Mouse (Mus musculus): ENCODE measurements around the gene Gm20388. TPM values are rescaled to one million over a fixed set of nuclear protein-coding genes. Genes with fewer than 3 reads are reported as not detected.

Gene Gm20388
- polyA plus RNA-seq, 1 experiment from 2014 or later, result not detected

DNA sequence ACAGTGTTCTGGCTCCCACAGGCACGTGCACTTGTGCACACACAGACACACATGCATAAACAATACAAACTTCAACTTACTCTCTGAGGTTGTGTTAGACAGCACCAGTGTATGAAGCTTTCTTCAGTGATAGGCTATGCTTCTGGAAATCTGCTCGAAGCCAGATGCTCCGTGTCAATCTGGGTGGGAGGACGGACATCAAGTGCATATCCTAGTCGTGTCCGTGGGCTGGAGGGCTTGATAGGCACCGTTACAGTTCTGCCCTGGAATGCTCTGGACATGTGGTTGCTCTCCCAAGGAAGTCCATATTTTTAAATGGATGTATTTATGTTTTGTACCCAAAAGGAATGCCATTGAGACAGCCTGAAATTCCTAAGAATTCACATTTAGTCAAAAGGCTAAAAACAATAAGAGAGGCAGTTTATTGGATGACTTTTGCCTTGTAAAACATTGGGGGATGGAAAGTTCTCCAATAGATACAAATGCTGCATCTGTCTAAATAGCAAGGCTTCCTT, 2178.6 kb downstream of the Gm20388 start:
- H3K4me2 ChIP-seq, result no peak overlapping the region
- no peak overlapping the region for H3K4me3 ChIP-seq
- H3K9me3 ChIP-seq, result no peaks in the 10 kb centered on the region
- no peaks in the 10 kb centered on the region for H3K4me1 ChIP-seq
- no peak for ATAC-seq (ENCODE audit: extremely low read depth, insufficient number of reproducible peaks, low FRiP score, low TSS enrichment)
- peaks cover 8% of the 10 kb centered on the region for H3K27me3 ChIP-seq (replicated peaks)
- no peaks in the 10 kb centered on the region for H3K36me3 ChIP-seq
- WGBS, result 74% methylated on average over 7 of the region's 7 CpGs
- 0 out of 2 replicates have a peak overlapping the region, but pooled peaks have one; percentile 12 for H3K27ac ChIP-seq (replicated peaks)
- no peak overlapping the region for H3K9ac ChIP-seq

DNA sequence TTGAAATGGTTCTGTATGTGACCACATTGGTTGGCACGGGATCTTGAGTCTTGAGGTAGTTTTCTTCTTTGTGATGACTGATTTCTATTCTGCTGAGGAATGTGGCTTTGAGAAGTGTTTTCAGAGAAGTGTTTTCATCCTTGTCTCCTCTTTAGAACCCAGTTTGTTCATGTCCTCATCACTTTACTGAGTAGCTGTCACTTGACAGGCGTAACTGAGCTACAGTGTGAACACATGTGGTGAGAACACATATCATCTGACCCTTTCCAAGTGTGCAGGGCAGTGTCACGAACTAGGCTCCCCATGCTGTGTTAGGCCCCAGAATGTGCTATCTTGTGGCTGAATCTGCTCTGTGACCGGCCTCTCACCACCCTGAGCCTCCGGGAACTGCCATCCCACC, 2181.8 kb downstream of the Gm20388 start:
- Histone ChIP-seq H3K4me1 (no peaks in the 10 kb centered on the region), H3K9me3 (no peaks in the 10 kb centered on the region), H3K4me3 (no peak overlapping the region), H3K27ac (replicated peaks) (no peak overlapping the region), H3K9ac (no peak overlapping the region), H3K27me3 (replicated peaks) (no peaks in the 10 kb centered on the region; the same call in 1 of the 2 replicates), H3K36me3 (no peaks in the 10 kb centered on the region), H3K4me2 (no peak overlapping the region)
- ATAC-seq (ENCODE audit: extremely low read depth, insufficient number of reproducible peaks, low FRiP score, low TSS enrichment), result no peak
- 69% methylated on average over 5 of the region's 5 CpGs for WGBS

GRCm38 (mm10) chr8:122098766-122099165, 2188.1 kb downstream of the Gm20388 start:
- H3K36me3 ChIP-seq, result no peaks in the 10 kb centered on the region
- no peak overlapping the region for H3K4me2 ChIP-seq
- no peak for ATAC-seq (ENCODE audit: extremely low read depth, insufficient number of reproducible peaks, low FRiP score, low TSS enrichment)
- peaks cover 29% of the 10 kb centered on the region for H3K4me1 ChIP-seq
- no peak overlapping the region for H3K27ac ChIP-seq (replicated peaks)
- H3K27me3 ChIP-seq (replicated peaks), result 0 out of 2 replicates have a peak, but pooled peaks cover 3% of the 10 kb centered on the region
- H3K9ac ChIP-seq, result no peak overlapping the region
- H3K9me3 ChIP-seq, result no peaks in the 10 kb centered on the region
- WGBS, result 64% methylated on average over 3 of the region's 3 CpGs
- no peak overlapping the region for H3K4me3 ChIP-seq

GRCm38 (mm10) chr8:122099711-122100220, 2189.1 kb downstream of the Gm20388 start:
- ATAC-seq (ENCODE audit: extremely low read depth, insufficient number of reproducible peaks, low FRiP score, low TSS enrichment), result no peak
- 59% methylated on average over 7 of the region's 7 CpGs for WGBS
- Histone ChIP-seq H3K4me3 (no peak overlapping the region), H3K9ac (no peak overlapping the region), H3K4me2 (no peak overlapping the region), H3K27ac (replicated peaks) (0 out of 2 replicates have a peak overlapping the region, but pooled peaks have one; percentile 26), H3K4me1 (peaks cover 39% of the 10 kb centered on the region), H3K9me3 (no peaks in the 10 kb centered on the region), H3K36me3 (no peaks in the 10 kb centered on the region), H3K27me3 (replicated peaks) (0 out of 2 replicates have a peak, but pooled peaks cover 3% of the 10 kb centered on the region)

GRCm38 (mm10) chr8:122101816-122102215, 2191.2 kb downstream of the Gm20388 start:
- H3K4me1 ChIP-seq, result peaks cover 55% of the 10 kb centered on the region
- H3K27me3 ChIP-seq (replicated peaks), result 0 out of 2 replicates have a peak, but pooled peaks cover 3% of the 10 kb centered on the region
- WGBS, result 47% methylated on average over 5 of the region's 5 CpGs
- H3K4me3 ChIP-seq, result no peak overlapping the region
- H3K27ac ChIP-seq (replicated peaks), result peak overlapping the region; percentile 55
- H3K9ac ChIP-seq, result no peak overlapping the region
- no peak for ATAC-seq (ENCODE audit: extremely low read depth, insufficient number of reproducible peaks, low FRiP score, low TSS enrichment)
- no peaks in the 10 kb centered on the region for H3K36me3 ChIP-seq
- H3K4me2 ChIP-seq, result no peak overlapping the region
- no peaks in the 10 kb centered on the region for H3K9me3 ChIP-seq

DNA sequence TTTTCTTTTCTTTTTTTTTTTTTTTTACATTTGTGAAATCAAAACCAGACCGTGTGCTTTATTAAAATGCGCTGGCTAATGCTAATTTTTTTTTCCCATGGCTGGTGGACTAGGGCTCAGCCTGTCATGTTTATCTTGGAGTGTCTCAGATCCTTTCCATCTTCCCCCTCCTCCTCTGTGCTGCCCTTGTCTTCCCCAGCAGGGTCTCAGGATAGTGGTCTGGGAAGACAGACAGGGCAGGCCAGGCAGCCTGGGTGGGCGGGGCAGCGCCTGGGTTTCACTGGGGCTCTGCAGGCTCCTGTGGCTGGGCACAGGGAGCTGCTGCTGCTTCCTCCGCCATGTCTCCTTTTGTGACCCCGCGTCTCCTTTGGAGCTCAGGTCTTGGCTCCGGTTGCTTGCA, 2191.6 kb downstream of the Gm20388 start:
- Histone ChIP-seq H3K4me2 (no peak overlapping the region), H3K4me3 (no peak overlapping the region), H3K4me1 (peaks cover 59% of the 10 kb centered on the region), H3K9ac (0 out of 2 replicates have a peak overlapping the region, but pooled peaks have one; percentile 2), H3K9me3 (no peaks in the 10 kb centered on the region), H3K27ac (replicated peaks) (peak overlapping the region; percentile 68), H3K36me3 (no peaks in the 10 kb centered on the region), H3K27me3 (replicated peaks) (0 out of 2 replicates have a peak, but pooled peaks cover 3% of the 10 kb centered on the region)
- 39% methylated on average over 8 of the region's 8 CpGs for WGBS
- ATAC-seq (ENCODE audit: extremely low read depth, insufficient number of reproducible peaks, low FRiP score, low TSS enrichment), result no peak

GRCm38 (mm10) chr8:122103241-122103640, 2192.6 kb downstream of the Gm20388 start:
- no peak for ATAC-seq (ENCODE audit: extremely low read depth, insufficient number of reproducible peaks, low FRiP score, low TSS enrichment)
- H3K9me3 ChIP-seq, result no peaks in the 10 kb centered on the region
- no peak overlapping the region for H3K4me2 ChIP-seq
- WGBS, result 60% methylated on average over 9 of the region's 9 CpGs
- H3K9ac ChIP-seq, result no peak overlapping the region
- H3K27me3 ChIP-seq (replicated peaks), result peaks cover 9% of the 10 kb centered on the region; the same call in 1 of the 2 replicates
- peaks cover 62% of the 10 kb centered on the region for H3K4me1 ChIP-seq
- H3K4me3 ChIP-seq, result no peak overlapping the region
- no peaks in the 10 kb centered on the region for H3K36me3 ChIP-seq
- H3K27ac ChIP-seq (replicated peaks), result peak overlapping the region; percentile 68

- H3K4me1 ChIP-seq, result peaks cover 62% of the 10 kb centered on the region
These were observed 2194.0 kb downstream of the Gm20388 start for GRCm38 (mm10) chr8:122104658-122105057.

GRCm38 (mm10) chr8:122106270-122106669, 2195.6 kb downstream of the Gm20388 start:
- WGBS, result 12% methylated on average over 9 of the region's 9 CpGs
- H3K9ac ChIP-seq, result no peak overlapping the region; the same call in 1 of the 2 replicates
- ATAC-seq (ENCODE audit: extremely low read depth, insufficient number of reproducible peaks, low FRiP score, low TSS enrichment), result peak; percentile 31; the same call in 1 of the 2 replicates
- H3K9me3 ChIP-seq, result no peaks in the 10 kb centered on the region
- no peaks in the 10 kb centered on the region for H3K36me3 ChIP-seq
- no peak overlapping the region; the same call in 1 of the 2 replicates for H3K4me2 ChIP-seq
- peaks cover 18% of the 10 kb centered on the region for H3K27me3 ChIP-seq (replicated peaks)
- no peak overlapping the region for H3K4me3 ChIP-seq
- H3K27ac ChIP-seq (replicated peaks), result peak overlapping the region; percentile 70
- H3K4me1 ChIP-seq, result peaks cover 65% of the 10 kb centered on the region

More at GRCm38 (mm10) chr8:122104658-122105057, 2194.0 kb downstream of the Gm20388 start:
- 74% methylated on average over 4 of the region's 4 CpGs for WGBS
- no peak for ATAC-seq (ENCODE audit: extremely low read depth, insufficient number of reproducible peaks, low FRiP score, low TSS enrichment)
- no peak overlapping the region for H3K4me3 ChIP-seq
- H3K9me3 ChIP-seq, result no peaks in the 10 kb centered on the region
- no peaks in the 10 kb centered on the region for H3K36me3 ChIP-seq
- H3K9ac ChIP-seq, result no peak overlapping the region
- H3K27ac ChIP-seq (replicated peaks), result no peak overlapping the region
- no peak overlapping the region for H3K4me2 ChIP-seq
- peaks cover 21% of the 10 kb centered on the region for H3K27me3 ChIP-seq (replicated peaks)

- no peak overlapping the region for H3K4me2 ChIP-seq
- H3K9ac ChIP-seq, result no peak overlapping the region
- H3K9me3 ChIP-seq, result no peaks in the 10 kb centered on the region
- peaks cover 18% of the 10 kb centered on the region for H3K27me3 ChIP-seq (replicated peaks)
- H3K27ac ChIP-seq (replicated peaks), result 0 out of 2 replicates have a peak overlapping the region, but pooled peaks have one; percentile 0
- no peak for ATAC-seq (ENCODE audit: extremely low read depth, insufficient number of reproducible peaks, low FRiP score, low TSS enrichment)
- H3K36me3 ChIP-seq, result no peaks in the 10 kb centered on the region
- H3K4me3 ChIP-seq, result no peak overlapping the region
- peaks cover 26% of the 10 kb centered on the region for H3K4me1 ChIP-seq
- 58% methylated on average over 20 of the region's 20 CpGs for whole genome bisulfite sequencing
These were observed 2199.7 kb downstream of the Gm20388 start for GRCm38 (mm10) chr8:122110240-122110866.

- ATAC-seq (ENCODE audit: extremely low read depth, insufficient number of reproducible peaks, low FRiP score, low TSS enrichment), result no peak
- no peak overlapping the region for H3K4me3 ChIP-seq
- peaks cover 18% of the 10 kb centered on the region for H3K27me3 ChIP-seq (replicated peaks)
- 44% methylated on average over 6 of the region's 6 CpGs for WGBS
- no peaks in the 10 kb centered on the region for H3K36me3 ChIP-seq
- H3K9ac ChIP-seq, result no peak overlapping the region
- H3K4me1 ChIP-seq, result peaks cover 24% of the 10 kb centered on the region
- H3K27ac ChIP-seq (replicated peaks), result 0 out of 2 replicates have a peak overlapping the region, but pooled peaks have one; percentile 0
- H3K9me3 ChIP-seq, result no peaks in the 10 kb centered on the region
- no peak overlapping the region for H3K4me2 ChIP-seq
These were observed 2200.2 kb downstream of the Gm20388 start for GRCm38 (mm10) chr8:122110867-122111253.

All from heart, embryonic 13.5 days (tissue).